Mouse (Mus musculus) cerebellum, adult 2 months (tissue): ENCODE results near the gene Gm6588.

Experiments used
- CTCF ChIP-seq: fragments of 200-500 bp; IDR thresholded peaks from 2 replicates; pipeline ENCODE4 v1.5.1; 2011; ENCODE audit warnings: low read depth, mild to moderate bottlenecking, control low read depth, low read length, moderate library complexity, borderline replicate concordance; ENCODE audit not compliant: insufficient read depth
- POLR2A ChIP-seq: fragments of 200-500 bp; IDR thresholded peaks from 2 replicates; pipeline ENCODE4 v1.6.1; 2011; ENCODE audit warnings: low read length, control low read depth, borderline replicate concordance; ENCODE audit not compliant: insufficient read depth

GRCm38 (mm10) chr5:112411072-112411471 lies 38.2 kb upstream of the Gm6588 start:
- no peak for TF ChIP-seq CTCF
- TF ChIP-seq POLR2A = no peak
